Mouse (Mus musculus): ENCODE measurements around the gene Foxn2. TPM values are rescaled to one million over a fixed set of nuclear protein-coding genes. Genes with fewer than 3 reads are reported as not detected.
"Not testable (repeated sequence)": the region's sequence is repeated elsewhere in the genome, so short reads cannot be mapped to it uniquely, and the experiment has no call there.

Foxn2 gene
- polyA plus RNA-seq, 1 experiment: 1.7 TPM

DNA sequence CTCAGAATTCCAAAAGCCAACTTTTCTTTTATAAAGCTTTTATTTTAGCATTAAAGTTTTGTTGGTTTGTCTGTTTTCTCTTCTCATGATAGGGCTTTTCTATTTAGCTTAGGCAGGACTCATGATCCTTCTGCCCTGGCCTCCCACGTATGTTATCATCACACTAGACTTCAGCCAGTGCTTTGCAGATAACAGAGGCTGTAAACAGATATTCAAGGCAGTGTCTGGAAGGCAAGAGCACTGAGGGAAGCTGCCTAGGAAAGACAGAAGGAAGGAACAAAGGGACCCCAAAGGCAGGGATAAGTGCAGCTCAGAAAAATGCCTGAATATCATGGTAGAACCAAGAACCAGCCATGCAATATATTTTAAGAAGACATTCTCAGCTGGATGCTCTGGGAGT lies 26.1 kb downstream of the Foxn2 start:
- Histone ChIP-seq H3K27me3 (ENCODE audit: control insufficient read depth, insufficient read depth, low read length) (no peaks in the 10 kb centered on the region), H3K4me1 (ENCODE audit: control insufficient read depth, insufficient read depth, low read length) (no peaks in the 10 kb centered on the region), H3K36me3 (ENCODE audit: control insufficient read depth, insufficient read depth, low read length) (no peaks in the 10 kb centered on the region), H3K4me3 (ENCODE audit: control insufficient read depth, low read depth, low read length) (no peak overlapping the region), H3K27ac (ENCODE audit: control insufficient read depth, insufficient read depth, low read depth, low read length) (no peak overlapping the region)
- TF ChIP-seq CTCF (IDR thresholded peaks at IDR 0.05; ENCODE audit: control insufficient read depth, insufficient read depth, insufficient replicate concordance, low read depth, low read length) (no peak), POLR2A (IDR thresholded peaks at IDR 0.05; ENCODE audit: control insufficient read depth, low read depth, low read length) (no peak)

- H3K36me3 ChIP-seq (ENCODE audit: control insufficient read depth, insufficient read depth, low read length): no peaks in the 10 kb centered on the region
- H3K4me3 ChIP-seq (ENCODE audit: control insufficient read depth, low read depth, low read length): no peak overlapping the region
- no peaks in the 10 kb centered on the region for H3K4me1 ChIP-seq (ENCODE audit: control insufficient read depth, insufficient read depth, low read length)
- no peaks in the 10 kb centered on the region for H3K27me3 ChIP-seq (ENCODE audit: control insufficient read depth, insufficient read depth, low read length)
- H3K27ac ChIP-seq (ENCODE audit: control insufficient read depth, insufficient read depth, low read depth, low read length): no peak overlapping the region
- TF ChIP-seq POLR2A (IDR thresholded peaks at IDR 0.05; ENCODE audit: control insufficient read depth, low read depth, low read length): no peak
- TF ChIP-seq CTCF (IDR thresholded peaks at IDR 0.05; ENCODE audit: control insufficient read depth, insufficient read depth, insufficient replicate concordance, low read depth, low read length): no peak
Observed at GRCm38 (mm10) chr17:88467696-88468095, 27.2 kb downstream of the Foxn2 start.

GRCm38 (mm10) chr17:88468655-88469398 lies 28.3 kb downstream of the Foxn2 start:
- H3K27me3 ChIP-seq (ENCODE audit: control insufficient read depth, insufficient read depth, low read length); H3K36me3 ChIP-seq (ENCODE audit: control insufficient read depth, insufficient read depth, low read length); H3K4me3 ChIP-seq (ENCODE audit: control insufficient read depth, low read depth, low read length); H3K4me1 ChIP-seq (ENCODE audit: control insufficient read depth, insufficient read depth, low read length); H3K27ac ChIP-seq (ENCODE audit: control insufficient read depth, insufficient read depth, low read depth, low read length): not testable (repeated sequence)

- H3K36me3 ChIP-seq (ENCODE audit: control insufficient read depth, insufficient read depth, low read length): no peaks in the 10 kb centered on the region
- no peak overlapping the region for H3K4me3 ChIP-seq (ENCODE audit: control insufficient read depth, low read depth, low read length)
- TF ChIP-seq CTCF (IDR thresholded peaks at IDR 0.05; ENCODE audit: control insufficient read depth, insufficient read depth, insufficient replicate concordance, low read depth, low read length) (no peak), POLR2A (IDR thresholded peaks at IDR 0.05; ENCODE audit: control insufficient read depth, low read depth, low read length) (no peak)
- H3K27ac ChIP-seq (ENCODE audit: control insufficient read depth, insufficient read depth, low read depth, low read length): no peak overlapping the region
- H3K4me1 ChIP-seq (ENCODE audit: control insufficient read depth, insufficient read depth, low read length): peaks cover 3% of the 10 kb centered on the region
- no peaks in the 10 kb centered on the region for H3K27me3 ChIP-seq (ENCODE audit: control insufficient read depth, insufficient read depth, low read length)
Observed at GRCm38 (mm10) chr17:88473766-88474165, 33.3 kb downstream of the Foxn2 start.

- TF ChIP-seq POLR2A (IDR thresholded peaks at IDR 0.05; ENCODE audit: control insufficient read depth, low read depth, low read length): no peak
- no peak for TF ChIP-seq CTCF (IDR thresholded peaks at IDR 0.05; ENCODE audit: control insufficient read depth, insufficient read depth, insufficient replicate concordance, low read depth, low read length)
- Histone ChIP-seq H3K36me3 (ENCODE audit: control insufficient read depth, insufficient read depth, low read length) (no peaks in the 10 kb centered on the region), H3K4me3 (ENCODE audit: control insufficient read depth, low read depth, low read length) (no peak overlapping the region)
Observed at GRCm38 (mm10) chr17:88477165-88477564, 36.7 kb downstream of the Foxn2 start.

DNA sequence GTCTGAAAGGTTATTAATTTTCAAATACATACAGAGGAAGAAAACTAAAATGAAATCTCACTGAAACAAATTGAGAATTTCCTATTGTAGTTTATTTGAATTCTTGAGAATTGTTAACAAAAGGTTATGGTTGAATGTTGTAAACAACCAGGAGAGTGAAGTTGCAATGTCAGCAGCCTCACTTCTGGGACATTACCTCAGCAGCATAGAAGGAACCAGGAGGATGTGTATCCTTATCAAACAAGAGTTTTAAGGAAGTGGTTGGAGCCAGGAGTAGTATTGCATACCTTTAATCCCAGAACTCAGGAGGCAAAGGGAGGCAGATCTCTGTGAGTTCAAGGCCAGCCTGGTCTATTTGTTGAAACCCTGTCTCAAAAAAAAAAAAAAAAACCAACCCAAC lies 37.2 kb downstream of the Foxn2 start:
- Histone ChIP-seq H3K27ac (ENCODE audit: control insufficient read depth, insufficient read depth, low read depth, low read length) (no peak overlapping the region), H3K36me3 (ENCODE audit: control insufficient read depth, insufficient read depth, low read length) (no peaks in the 10 kb centered on the region), H3K4me3 (ENCODE audit: control insufficient read depth, low read depth, low read length) (no peak overlapping the region), H3K27me3 (ENCODE audit: control insufficient read depth, insufficient read depth, low read length) (no peaks in the 10 kb centered on the region), H3K4me1 (ENCODE audit: control insufficient read depth, insufficient read depth, low read length) (peaks cover 3% of the 10 kb centered on the region)
- TF ChIP-seq POLR2A (IDR thresholded peaks at IDR 0.05; ENCODE audit: control insufficient read depth, low read depth, low read length) (no peak), CTCF (IDR thresholded peaks at IDR 0.05; ENCODE audit: control insufficient read depth, insufficient read depth, insufficient replicate concordance, low read depth, low read length) (no peak)

More at GRCm38 (mm10) chr17:88477165-88477564, 36.7 kb downstream of the Foxn2 start:
- Histone ChIP-seq H3K4me1 (ENCODE audit: control insufficient read depth, insufficient read depth, low read length) (peaks cover 3% of the 10 kb centered on the region), H3K27me3 (ENCODE audit: control insufficient read depth, insufficient read depth, low read length) (no peaks in the 10 kb centered on the region), H3K27ac (ENCODE audit: control insufficient read depth, insufficient read depth, low read depth, low read length) (no peak overlapping the region)

GRCm38 (mm10) chr17:88479040-88479439 lies 38.5 kb downstream of the Foxn2 start:
- H3K4me3 ChIP-seq (ENCODE audit: control insufficient read depth, low read depth, low read length): no peak overlapping the region
- no peak for TF ChIP-seq POLR2A (IDR thresholded peaks at IDR 0.05; ENCODE audit: control insufficient read depth, low read depth, low read length)
- TF ChIP-seq CTCF (IDR thresholded peaks at IDR 0.05; ENCODE audit: control insufficient read depth, insufficient read depth, insufficient replicate concordance, low read depth, low read length): no peak
- H3K27ac ChIP-seq (ENCODE audit: control insufficient read depth, insufficient read depth, low read depth, low read length): no peak overlapping the region
- H3K4me1 ChIP-seq (ENCODE audit: control insufficient read depth, insufficient read depth, low read length): peaks cover 3% of the 10 kb centered on the region
- no peaks in the 10 kb centered on the region for H3K27me3 ChIP-seq (ENCODE audit: control insufficient read depth, insufficient read depth, low read length)
- no peaks in the 10 kb centered on the region for H3K36me3 ChIP-seq (ENCODE audit: control insufficient read depth, insufficient read depth, low read length)

GRCm38 (mm10) chr17:88480369-88480768 lies 39.9 kb downstream of the Foxn2 start:
- no peak overlapping the region for H3K27ac ChIP-seq (ENCODE audit: control insufficient read depth, insufficient read depth, low read depth, low read length)
- TF ChIP-seq POLR2A (IDR thresholded peaks at IDR 0.05; ENCODE audit: control insufficient read depth, low read depth, low read length): no peak
- TF ChIP-seq CTCF (IDR thresholded peaks at IDR 0.05; ENCODE audit: control insufficient read depth, insufficient read depth, insufficient replicate concordance, low read depth, low read length): no peak
- peaks cover 3% of the 10 kb centered on the region for H3K4me1 ChIP-seq (ENCODE audit: control insufficient read depth, insufficient read depth, low read length)
- H3K36me3 ChIP-seq (ENCODE audit: control insufficient read depth, insufficient read depth, low read length): no peaks in the 10 kb centered on the region
- no peaks in the 10 kb centered on the region for H3K27me3 ChIP-seq (ENCODE audit: control insufficient read depth, insufficient read depth, low read length)
- no peak overlapping the region for H3K4me3 ChIP-seq (ENCODE audit: control insufficient read depth, low read depth, low read length)
